Mouse (Mus musculus) erythroblast, embryonic 14.5 days (primary cell): Measurements from ENCODE around the gene Gpr50.

ENCODE experiments used
- GATA1 ChIP-seq: IDR thresholded peaks from 2 replicates; pipeline ENCODE4 v1.6.1; 2012; ENCODE audit warnings: low read length, inconsistent platforms, mixed read lengths
- TAL1 ChIP-seq: IDR thresholded peaks from 3 replicates; pipeline ENCODE4 v1.6.1; 2012; ENCODE audit warnings: low read length, inconsistent platforms, mixed read lengths

- TF ChIP-seq GATA1, result no peak
- TF ChIP-seq TAL1, result no peak
Measured at GRCm38 (mm10) chrX:71623843-71624242, 39.6 kb upstream of the Gpr50 start.
